Mouse (Mus musculus): ENCODE measurements around the gene Gm49395. TPM values are rescaled to one million over a fixed set of nuclear protein-coding genes. Genes with fewer than 3 reads are reported as not detected.

The Gm49395 gene
- 0.84 TPM in 1 of 4 replicates, not detected in the others for total RNA-seq (2023; ENCODE audit: inconsistent age)

DNA sequence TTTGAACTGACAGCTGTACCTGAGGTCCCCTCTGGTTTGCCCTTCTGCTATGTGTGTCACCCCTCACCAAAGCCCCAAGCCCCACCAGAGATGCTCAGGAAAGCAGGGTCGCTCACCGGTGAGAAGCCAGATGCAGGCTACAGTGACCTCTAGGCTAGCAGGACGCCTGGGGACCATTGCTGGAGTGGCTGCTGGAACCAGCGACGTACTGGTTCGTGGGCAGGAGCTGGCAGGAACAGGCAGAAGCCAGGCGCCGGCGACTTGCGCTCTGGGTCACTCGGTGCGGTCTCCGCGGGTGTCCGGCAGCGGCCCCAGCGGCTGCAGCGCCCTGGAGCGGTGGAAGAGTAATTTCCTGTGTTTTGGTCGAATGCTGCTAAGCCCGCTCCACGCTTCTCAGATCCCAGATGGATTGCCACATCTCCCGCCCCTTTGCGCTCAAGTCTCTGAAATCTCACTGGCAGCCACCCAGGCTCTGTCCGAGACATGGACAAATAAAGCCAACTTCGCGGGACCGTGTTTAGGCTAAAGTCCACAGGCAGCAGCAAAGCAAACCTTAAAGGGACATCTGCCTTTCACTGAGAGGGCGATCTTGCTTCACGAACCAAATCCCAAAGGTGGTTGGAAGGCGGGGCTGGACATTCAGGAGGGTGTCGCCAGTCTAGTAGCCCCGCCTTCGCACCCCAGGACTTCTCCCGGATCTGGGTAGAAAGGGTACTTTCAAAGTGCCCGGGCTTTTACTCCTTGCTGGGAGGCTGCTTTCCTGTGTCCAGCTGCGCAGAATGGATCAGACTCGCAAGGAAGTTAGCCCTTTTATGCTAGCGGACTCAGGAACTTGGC lies at the start of gene Gm49395, which contains the start of gene Itga1:
Gene Gm49395, minus strand, starts transcription at position 567 of the 837 bp plus-strand sequence.
Gene Itga1, minus strand, starts transcription at position 610 of the 837 bp plus-strand sequence.

DNA sequence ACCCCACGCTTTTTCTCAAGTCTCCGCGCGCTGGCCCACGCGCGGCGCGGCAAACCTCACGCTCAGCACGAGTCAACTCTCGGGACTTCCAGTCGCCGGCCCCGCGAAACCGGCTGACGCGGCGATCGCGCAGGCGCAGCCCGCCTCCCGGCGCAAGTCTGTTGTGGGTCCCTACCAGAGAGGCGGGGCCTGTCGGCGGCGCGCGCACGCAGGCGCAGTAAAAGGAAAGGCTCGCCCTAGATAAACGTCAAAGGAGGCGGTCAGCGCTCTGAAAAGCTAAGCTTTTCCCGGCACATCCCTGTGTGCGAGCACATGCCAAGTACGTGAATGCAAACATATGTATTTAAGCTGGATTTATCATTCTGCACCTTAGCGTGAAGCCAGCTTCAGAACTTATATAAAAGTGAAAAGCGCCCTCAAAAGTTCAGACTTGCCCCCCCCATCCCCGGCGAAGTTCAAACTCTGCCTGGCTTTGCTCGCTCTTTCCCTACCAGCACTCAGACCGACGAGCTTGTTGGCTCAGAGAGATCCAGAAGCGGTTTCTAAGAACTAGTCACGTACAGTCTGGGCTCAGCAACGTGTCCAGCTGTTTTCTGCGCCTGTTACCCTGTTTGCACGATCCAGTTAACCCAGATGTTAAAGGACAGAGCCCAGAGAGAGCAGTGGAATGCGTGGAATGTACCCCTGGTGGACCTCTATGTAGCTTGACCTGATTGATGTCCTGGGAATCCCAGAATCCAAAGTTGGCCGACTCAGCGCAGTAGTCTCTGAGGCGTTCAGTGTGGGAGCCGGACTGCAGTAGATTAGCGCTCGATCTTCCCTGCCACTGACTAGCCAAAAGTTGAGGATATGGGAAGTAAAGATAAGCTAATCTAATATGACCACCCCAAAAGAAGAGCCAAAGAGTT lies 11.4 kb downstream of the Gm49395 start, which contains the start of gene Pelo:
Gene Pelo, minus strand, starts transcription at position 118 of the 908 bp plus-strand sequence.

Other genes with a start within 250 kb of the Gm49395 start
- 0.16 to 0.18 TPM in 2 of 4 replicates, not detected in the others for gene Itga2, start 169.8 kb downstream of the Gm49395 start, total RNA-seq (2023; ENCODE audit: inconsistent age)
- 23.1 to 31.3 TPM (median 28.7 TPM) in 4 replicates for gene Pelo, start 11.7 kb downstream of the Gm49395 start, total RNA-seq (2023; ENCODE audit: inconsistent age)
- 0.09 to 0.22 TPM in 2 of 4 replicates, not detected in the others for gene Itga1, start within 50 bp of the Gm49395 start, total RNA-seq (2023; ENCODE audit: inconsistent age)